Mouse (Mus musculus) myocyte (in vitro differentiated cells): ENCODE data around the gene Adcy2. TPM values are rescaled to one million over a fixed set of nuclear protein-coding genes. Genes with fewer than 3 reads are reported as not detected.
A peak's percentile ranks its signal among the peaks of the same experiment; 100 is the strongest.

Experiments used
- H3K27me3 ChIP-seq: one replicate; pipeline ENCODE4 v1.6.1; 2011; ENCODE audit not compliant: control insufficient read depth, insufficient read depth, insufficient read length
- H3K36me3 ChIP-seq: one replicate; pipeline ENCODE4 v1.6.1; 2011; ENCODE audit not compliant: control insufficient read depth, insufficient read depth
- H3K4me2 ChIP-seq: one replicate; pipeline ENCODE4 v1.6.1; 2011; ENCODE audit warnings: low read depth, control low read depth
- H3K4me3 ChIP-seq: one replicate; pipeline ENCODE4 v1.5.1; 2011; ENCODE audit warnings: mild to moderate bottlenecking, control low read depth, moderate library complexity
- H3K79me2 ChIP-seq: one replicate; pipeline ENCODE4 v1.6.1; 2011; ENCODE audit not compliant: control insufficient read depth, insufficient read depth
- H3ac ChIP-seq: one replicate; pipeline ENCODE4 v1.6.1; 2011; ENCODE audit not compliant: control insufficient read depth, insufficient read length
- CEBPB ChIP-seq: IDR thresholded peaks from 2 replicates; pipeline ENCODE4 v1.6.1; 2011; ENCODE audit warnings: mild to moderate bottlenecking, moderate library complexity; ENCODE audit not compliant: poor library complexity, insufficient read depth, severe bottlenecking
- E2F4 ChIP-seq: IDR thresholded peaks from one replicate; pipeline ENCODE4 v1.6.1; 2011; ENCODE audit warnings: mild to moderate bottlenecking, control low read depth, moderate library complexity; ENCODE audit not compliant: insufficient read depth
- MAX ChIP-seq: IDR thresholded peaks from one replicate; pipeline ENCODE4 v1.6.1; 2011; ENCODE audit warnings: low read depth, mild to moderate bottlenecking, control low read depth
- MYOD1 ChIP-seq, 3 experiments: IDR thresholded peaks; one replicate each; pipeline ENCODE4 v1.6.1; 2011; ENCODE audit warnings: control low read depth in 2 of 3, low read depth in 2 of 3, mild to moderate bottlenecking in 2 of 3, moderate library complexity in 1 of 3; ENCODE audit not compliant: insufficient read length in 2 of 3, control insufficient read depth in 1 of 3
- MYOG ChIP-seq, 3 experiments: IDR thresholded peaks; one replicate each; pipeline ENCODE4 v1.6.1; 2011; ENCODE audit warnings: control low read depth in 2 of 3, low read depth in 2 of 3, mild to moderate bottlenecking in 2 of 3; ENCODE audit not compliant: insufficient read length in 2 of 3, control insufficient read depth in 1 of 3, insufficient read depth in 1 of 3
- POLR2A ChIP-seq: IDR thresholded peaks from one replicate; pipeline ENCODE4 v1.6.1; 2011; ENCODE audit warnings: low read depth, mild to moderate bottlenecking, control low read depth, moderate library complexity; ENCODE audit not compliant: insufficient read length
- POLR2AphosphoS2 ChIP-seq: IDR thresholded peaks from one replicate; pipeline ENCODE4 v1.6.1; 2011; ENCODE audit warnings: low read depth, control low read depth; ENCODE audit not compliant: insufficient read length
- REST ChIP-seq: IDR thresholded peaks from one replicate; pipeline ENCODE4 v1.6.1; 2011; ENCODE audit warnings: mild to moderate bottlenecking, control low read depth, moderate library complexity; ENCODE audit not compliant: insufficient read depth, insufficient read length
- SRF ChIP-seq: IDR thresholded peaks from one replicate; pipeline ENCODE4 v1.6.1; 2011; ENCODE audit warnings: low read depth; ENCODE audit not compliant: control insufficient read depth, insufficient read length
- TCF12 ChIP-seq: IDR thresholded peaks from one replicate; pipeline ENCODE4 v1.6.1; 2011; ENCODE audit warnings: mild to moderate bottlenecking, control low read depth; ENCODE audit not compliant: poor library complexity, insufficient read depth, severe bottlenecking
- TCF3 ChIP-seq: IDR thresholded peaks from one replicate; pipeline ENCODE4 v1.6.1; 2011; ENCODE audit warnings: low read depth, control low read depth; ENCODE audit not compliant: insufficient read length
- USF1 ChIP-seq: IDR thresholded peaks from one replicate; pipeline ENCODE4 v1.6.1; 2011; ENCODE audit warnings: low read depth, mild to moderate bottlenecking, control low read depth, moderate library complexity
- polyA plus RNA-seq: library from polyadenylated mRNA; unstranded; fragments of >200 nt; fragmentation: generic; extraction: Trizol; gene quantifications from one replicate; pipeline ENCODE4 v1.2.1, GENCODE M21; 2012; ENCODE audit warnings: missing spikeins

Gene Adcy2
- polyA plus RNA-seq, 1 experiment = not detected

GRCm38 (mm10) chr13:68605689-68606126 lies 393.6 kb downstream of the Adcy2 start:
- Histone ChIP-seq H3K4me2 (peak overlapping the region; percentile 60), H3K79me2 (no peaks in the 10 kb centered on the region), H3K36me3 (no peaks in the 10 kb centered on the region), H3K27me3 (no peaks in the 10 kb centered on the region), H3K4me3 (no peak overlapping the region), H3ac (no peak overlapping the region)
- no peak for TF ChIP-seq MAX
- peak; percentile 85 for TF ChIP-seq USF1

DNA sequence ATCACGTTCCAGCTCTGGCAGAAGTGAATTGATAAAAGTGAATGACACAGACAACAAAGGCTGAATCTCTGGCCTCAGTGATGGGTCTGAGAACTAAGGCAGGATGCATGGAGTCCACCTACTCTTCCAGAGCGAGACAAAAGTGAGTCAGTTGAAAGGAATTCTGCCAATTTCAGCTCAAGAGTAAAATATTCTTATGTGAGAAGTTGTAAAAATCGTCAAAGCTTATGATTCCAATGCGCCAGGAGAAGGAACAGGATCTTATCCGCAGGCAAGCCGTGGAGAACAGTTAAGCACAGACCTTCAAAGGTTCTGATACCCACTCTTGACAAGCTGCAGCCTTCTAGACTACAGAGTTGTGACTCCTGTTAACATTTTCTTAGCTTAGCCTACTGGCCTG lies 396.3 kb downstream of the Adcy2 start:
- Histone ChIP-seq H3ac (no peak overlapping the region), H3K79me2 (no peaks in the 10 kb centered on the region), H3K36me3 (no peaks in the 10 kb centered on the region), H3K27me3 (no peaks in the 10 kb centered on the region), H3K4me3 (no peak overlapping the region), H3K4me2 (no peak overlapping the region)
- TF ChIP-seq TCF12 (no peak), POLR2AphosphoS2 (no peak), SRF (no peak)

DNA sequence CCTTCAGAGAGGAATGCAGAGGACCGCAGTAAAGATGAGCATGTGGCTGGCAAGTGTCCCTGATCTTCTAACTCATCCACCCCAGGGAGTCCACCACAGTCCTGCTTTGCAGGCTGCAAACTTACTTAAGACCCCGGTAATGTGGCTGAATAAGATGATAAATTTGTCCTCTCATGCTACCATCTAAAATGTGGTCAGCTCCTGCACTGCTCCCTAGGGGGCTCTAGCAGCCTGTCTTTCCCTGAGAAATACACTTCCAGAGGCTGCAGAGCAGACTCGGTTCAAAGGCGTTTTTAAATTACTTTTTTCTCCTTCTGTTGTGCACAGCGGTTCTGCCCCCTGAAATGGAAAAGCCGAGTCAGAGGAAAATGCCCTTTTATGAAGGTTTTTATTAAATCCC lies 398.2 kb downstream of the Adcy2 start:
- Histone ChIP-seq H3K27me3 (no peaks in the 10 kb centered on the region), H3K79me2 (no peaks in the 10 kb centered on the region), H3K4me2 (peak overlapping the region; percentile 45), H3K36me3 (no peaks in the 10 kb centered on the region), H3K4me3 (no peak overlapping the region), H3ac (no peak overlapping the region)
- TF ChIP-seq TCF12 = no peak
- TF ChIP-seq POLR2AphosphoS2 = no peak
- no peak for TF ChIP-seq USF1
- no peak for TF ChIP-seq MAX
- TF ChIP-seq SRF = no peak
- TF ChIP-seq MYOG (IDR thresholded peaks at IDR 0.05; ENCODE audit: control insufficient read depth in 1 of 3, insufficient read depth in 1 of 3, insufficient read length in 2 of 3, low read depth in 2 of 3) = no peak

- Histone ChIP-seq H3K36me3 (no peaks in the 10 kb centered on the region), H3K4me2 (no peak overlapping the region), H3K79me2 (no peaks in the 10 kb centered on the region), H3K4me3 (no peak overlapping the region), H3ac (no peak overlapping the region), H3K27me3 (no peaks in the 10 kb centered on the region)
- TF ChIP-seq E2F4 (no peak), USF1 (no peak), SRF (no peak), POLR2AphosphoS2 (no peak), MYOG (IDR thresholded peaks at IDR 0.05; ENCODE audit: control insufficient read depth in 1 of 3, insufficient read depth in 1 of 3, insufficient read length in 2 of 3, low read depth in 2 of 3) (no peak)
Measured at GRCm38 (mm10) chr13:68598953-68599352, 400.4 kb downstream of the Adcy2 start.

- Histone ChIP-seq H3K27me3 (no peaks in the 10 kb centered on the region), H3K36me3 (no peaks in the 10 kb centered on the region), H3K4me3 (no peak overlapping the region), H3K79me2 (no peaks in the 10 kb centered on the region), H3ac (no peak overlapping the region), H3K4me2 (no peak overlapping the region)
- TF ChIP-seq POLR2AphosphoS2 (no peak), MAX (no peak), POLR2A (no peak), MYOG (IDR thresholded peaks at IDR 0.05; ENCODE audit: control insufficient read depth in 1 of 3, insufficient read depth in 1 of 3, insufficient read length in 2 of 3, low read depth in 2 of 3) (no peak), TCF12 (no peak), REST (no peak), USF1 (no peak), SRF (no peak), TCF3 (no peak), CEBPB (no peak), MYOD1 (IDR thresholded peaks at IDR 0.05; ENCODE audit: control insufficient read depth in 1 of 3, insufficient read length in 2 of 3, low read depth in 2 of 3) (no peak), E2F4 (no peak)
Measured at GRCm38 (mm10) chr13:68597667-68598066, 401.7 kb downstream of the Adcy2 start.

GRCm38 (mm10) chr13:68597199-68597598 lies 402.1 kb downstream of the Adcy2 start, which contains the start of gene 1700001L19Rik:
1700001L19Rik (plus strand) TSS chr13:68597421.
- TF ChIP-seq MYOG (IDR thresholded peaks at IDR 0.05; ENCODE audit: control insufficient read depth in 1 of 3, insufficient read depth in 1 of 3, insufficient read length in 2 of 3, low read depth in 2 of 3) = no peak
- TF ChIP-seq REST = no peak
- no peak for TF ChIP-seq POLR2AphosphoS2
- TF ChIP-seq MYOD1 (IDR thresholded peaks at IDR 0.05; ENCODE audit: control insufficient read depth in 1 of 3, insufficient read length in 2 of 3, low read depth in 2 of 3) = no peak
- no peak for TF ChIP-seq USF1
- no peak for TF ChIP-seq MAX
- no peak for TF ChIP-seq E2F4
- TF ChIP-seq TCF3 = no peak
- no peak for TF ChIP-seq TCF12
- no peak for TF ChIP-seq POLR2A
- TF ChIP-seq SRF = no peak
- no peak for TF ChIP-seq CEBPB
- Histone ChIP-seq H3K4me2 (no peak within 1 kb of the TSS), H3K4me3 (no peak within 1 kb of the TSS)

More at GRCm38 (mm10) chr13:68597199-68597598, 402.1 kb downstream of the Adcy2 start, which contains the start of gene 1700001L19Rik:
- Histone ChIP-seq H3K27me3 (no peaks in the 10 kb centered on the region), H3K79me2 (no peaks in the 10 kb centered on the region), H3ac (no peak within 1 kb of the TSS), H3K36me3 (no peaks in the 10 kb centered on the region)
